Mouse (Mus musculus) gastrocnemius, postnatal 14 days (tissue): ENCODE measurements around the gene Crtc2. TPM values are rescaled to one million over a fixed set of nuclear protein-coding genes. Genes with fewer than 3 reads are reported as not detected.

ENCODE experiments used
- DNase-seq: peaks from one replicate; pipeline ENCODE4 v3.0.0; 2021; ENCODE audit warnings: mixed read lengths
- intact Hi-C: fragments of 180-260 bp; cut with DNase I; formaldehyde crosslinking; loops from one replicate; pipeline ENCODE4 v1.15.1; 2025; ENCODE audit warnings: low total_unique reads
- long read RNA-seq, 2 experiments: library from polyadenylated mRNA; stranded (forward); transcript quantifications; one replicate each; pipeline ENCODE4 v2.0.0; 2021
- total RNA-seq, 2 experiments: library from RNA; stranded (reverse); gene quantifications; 2 replicates each; pipeline ENCODE4 v1.2.3; 2021

Crtc2 gene
- total RNA-seq = 10 to 100 TPM; 13.5 to 14.1 TPM
- long read RNA-seq, experiment 1, partial matches to known transcripts = 1 of 4 reads
- long read RNA-seq, experiment 1, other reads (novel, unspliced or antisense) = 2 of 4 reads
- long read RNA-seq, experiment 2, transcript Crtc2-201 (14 exons, 2,747 nt) = major isoform, 5 of 8 reads
- long read RNA-seq, experiment 2, partial matches to known transcripts = 1 of 8 reads
- long read RNA-seq, experiment 2, other reads (novel, unspliced or antisense) = 2 of 8 reads

DNA sequence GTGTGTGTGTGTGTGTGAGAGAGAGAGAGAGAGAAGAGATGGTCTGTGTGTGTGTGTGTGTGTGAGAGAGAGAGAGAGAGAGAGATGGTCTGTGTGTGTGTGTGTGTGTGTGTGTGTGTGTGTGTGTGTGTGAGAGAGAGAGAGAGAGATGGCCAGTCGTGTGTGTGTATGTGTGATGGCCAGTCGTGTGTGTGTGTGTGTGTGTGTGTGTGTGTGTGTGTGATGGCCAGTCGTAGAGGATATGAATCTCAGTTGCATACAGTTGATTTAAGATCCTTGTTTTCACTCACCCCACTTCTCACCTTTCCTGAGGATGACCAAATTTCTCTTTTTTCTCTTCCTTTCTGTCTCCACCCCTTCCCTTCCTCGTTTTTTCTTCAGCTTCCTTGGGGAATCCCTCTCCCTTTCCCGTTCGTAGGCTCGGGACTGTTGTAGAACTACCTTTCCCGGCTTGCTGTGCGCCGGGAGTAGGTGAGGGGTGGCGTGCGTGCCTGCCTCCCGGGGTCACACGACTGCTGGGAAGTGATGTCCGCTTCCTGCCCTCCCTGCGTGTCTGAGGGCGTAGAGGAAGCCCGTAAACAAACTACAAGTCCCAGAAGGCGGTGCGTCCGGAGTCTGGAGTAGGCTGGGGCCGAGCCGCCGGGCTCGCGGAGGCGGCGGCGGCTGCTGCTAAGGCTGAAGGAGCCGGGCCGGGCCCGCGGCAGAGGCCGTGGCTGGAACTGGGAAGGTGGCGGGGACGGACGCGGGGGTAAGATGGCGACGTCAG lies at the start of gene Crtc2:
Gene Crtc2 (plus strand): TSS at position 511 of the 766 bp plus-strand sequence.
- DNase-seq = peak; percentile 95
- intact Hi-C loops = no loop called here

DNA sequence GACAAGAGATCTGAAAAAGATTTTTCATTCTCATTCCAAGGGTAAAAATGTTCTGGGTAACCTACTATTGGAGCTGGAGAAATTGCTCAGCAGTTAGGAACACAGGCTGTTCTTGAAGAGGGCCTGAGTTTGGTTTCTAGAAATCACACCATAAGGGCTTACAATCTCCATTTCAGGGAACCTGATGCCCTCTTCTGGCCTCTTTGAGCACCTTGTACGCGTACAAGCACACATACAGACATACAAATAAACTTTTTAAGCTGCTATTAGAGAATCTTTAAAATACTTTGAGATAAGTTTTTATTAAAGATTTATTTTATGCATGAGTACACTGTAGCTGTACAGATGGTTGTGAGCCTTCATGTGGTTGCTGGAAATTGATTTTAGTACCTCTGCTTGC lies 49.4 kb upstream of the Crtc2 start:
- intact Hi-C loops = no loop called here
- no peak for DNase-seq

- DNase-seq = no peak
These were observed 45.3 kb upstream of the Crtc2 start for GRCm38 (mm10) chr3:90208662-90209061.

GRCm38 (mm10) chr3:90209908-90210566 lies 43.9 kb upstream of the Crtc2 start:
- intact Hi-C loops = no loop called here
- no peak for DNase-seq

More at GRCm38 (mm10) chr3:90208662-90209061, 45.3 kb upstream of the Crtc2 start:
- intact Hi-C loops = no loop called here

- DNase-seq = no peak
- intact Hi-C loops = no loop called here
These were observed 42.2 kb upstream of the Crtc2 start for GRCm38 (mm10) chr3:90211475-90212398.

DNA sequence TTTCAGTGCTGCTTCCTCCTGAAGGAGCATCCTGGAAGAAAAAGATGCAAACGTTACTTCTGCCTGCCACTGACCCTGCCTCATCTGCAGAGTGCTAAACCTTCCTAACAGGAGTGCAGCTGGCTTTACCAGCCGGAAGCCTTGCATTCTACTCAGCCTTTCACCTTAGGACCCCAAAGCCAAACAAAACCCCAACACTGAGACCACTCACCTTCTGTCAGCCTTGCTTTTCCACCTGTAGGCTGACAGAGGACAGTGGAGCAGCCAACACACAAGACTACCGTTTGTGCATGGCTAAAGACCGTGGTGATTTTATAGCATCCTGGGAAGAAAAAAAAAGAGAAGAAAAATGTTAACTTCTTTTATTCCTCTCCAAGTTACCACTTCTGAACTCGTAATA lies 41.2 kb upstream of the Crtc2 start:
- intact Hi-C loops = no loop called here
- DNase-seq = no peak

DNA sequence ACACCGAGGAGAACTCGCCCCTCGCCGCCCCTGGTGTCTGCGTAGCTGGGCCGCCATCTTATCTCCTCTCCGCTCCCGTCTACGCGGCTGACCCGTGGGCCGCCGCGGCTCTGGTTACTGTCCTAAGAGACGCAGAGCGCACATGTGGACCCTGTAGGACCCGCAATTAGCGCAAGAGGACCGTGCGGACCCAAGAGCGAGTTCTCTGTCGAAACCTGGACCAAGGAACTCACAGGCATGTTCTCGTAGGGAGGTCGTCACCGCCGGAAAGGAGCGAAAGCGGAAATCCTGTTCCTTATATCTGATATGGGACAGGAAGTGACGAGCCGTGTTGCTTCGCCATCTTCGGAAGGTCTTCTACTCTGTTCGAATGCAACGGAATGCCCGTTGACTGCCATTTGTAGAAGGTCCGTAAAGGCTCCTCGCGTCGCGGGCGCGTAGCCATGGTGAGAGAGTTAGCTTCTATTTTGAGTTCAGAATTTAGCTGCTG lies 40.5 kb upstream of the Crtc2 start, which contains the start of the genes Rps27 and Rab13:
Gene Rps27 (minus strand): TSS at position 275 of the 490 bp plus-strand sequence.
Gene Rab13 (plus strand): TSS at position 319 of the 490 bp plus-strand sequence.
- intact Hi-C loops = no loop called here
- peak; percentile 85 for DNase-seq

GRCm38 (mm10) chr3:90213956-90214684 lies 39.8 kb upstream of the Crtc2 start:
- intact Hi-C loops = no loop called here
- DNase-seq = no peak

DNA sequence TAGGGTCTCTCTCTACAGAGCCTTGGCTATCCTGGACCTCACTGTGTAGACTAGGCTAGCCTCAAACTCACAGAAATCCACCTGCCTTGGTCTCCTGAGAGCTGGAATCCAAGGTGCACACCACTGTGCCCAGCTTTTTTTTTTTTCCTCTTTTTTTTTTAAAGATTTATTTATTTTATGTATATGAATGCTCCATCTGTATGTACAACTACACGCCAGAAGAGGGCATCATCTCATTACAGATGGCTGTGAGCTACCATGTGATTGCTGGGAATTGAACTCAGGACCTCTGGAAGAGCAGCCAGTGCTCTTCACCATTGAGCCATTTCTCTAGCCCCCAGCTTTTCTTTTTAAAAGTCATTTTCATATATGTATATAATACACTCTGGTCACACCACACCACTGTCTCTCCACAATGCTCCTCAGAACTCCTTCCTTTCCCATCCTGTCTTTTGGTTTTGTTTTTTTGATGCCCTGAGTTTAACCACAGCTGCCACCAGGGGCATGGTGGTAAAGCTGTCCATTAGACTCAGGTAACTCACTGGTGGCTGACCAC lies 38.1 kb upstream of the Crtc2 start:
- DNase-seq = no peak
- intact Hi-C loops = loop anchor here (5.0 kb wide), 1 partner anchor 156 kb away; no protein-coding TSS in a partner anchor

DNA sequence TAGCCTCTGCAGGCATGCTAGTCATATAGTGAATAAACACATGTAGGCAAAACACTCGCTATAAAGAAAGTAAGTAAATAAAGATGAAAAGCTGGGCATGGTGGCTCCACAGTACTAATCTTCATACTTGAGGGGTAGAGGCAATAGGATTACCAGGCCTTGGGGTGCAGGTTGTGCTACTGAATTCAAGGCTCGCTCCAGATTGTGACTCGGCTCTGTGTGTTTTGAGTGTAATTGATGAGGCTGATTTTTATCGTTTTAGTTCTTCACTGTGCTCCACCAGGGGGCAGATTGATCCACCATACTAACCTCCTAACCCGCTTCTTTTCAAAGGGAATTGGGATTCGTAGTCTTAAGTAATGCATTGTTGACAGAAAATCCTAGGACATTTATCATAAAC lies 33.9 kb upstream of the Crtc2 start:
- intact Hi-C loops = no loop called here
- DNase-seq = peak; percentile 27

DNA sequence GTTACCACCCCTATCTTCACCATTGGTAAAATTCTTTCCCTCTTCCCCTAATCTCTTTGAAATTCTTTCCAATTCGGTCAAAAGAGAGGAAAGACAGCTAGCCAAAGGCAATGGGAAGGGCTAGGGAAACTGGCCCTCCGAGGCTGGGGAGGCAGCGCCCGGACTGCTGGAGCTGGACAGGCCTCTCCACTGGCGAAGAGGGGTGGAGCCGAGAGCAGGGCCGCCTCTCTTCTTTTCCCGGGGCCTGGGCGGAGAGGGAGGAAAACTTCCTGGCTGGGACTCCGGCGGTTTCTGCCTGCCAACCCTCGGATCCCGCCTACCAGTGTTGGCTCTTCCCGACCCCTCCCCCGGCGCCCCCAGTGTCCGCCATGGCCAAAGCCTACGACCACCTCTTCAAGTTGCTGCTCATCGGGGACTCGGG lies 33.4 kb upstream of the Crtc2 start:
- DNase-seq = peak; percentile 85
- intact Hi-C loops = no loop called here

DNA sequence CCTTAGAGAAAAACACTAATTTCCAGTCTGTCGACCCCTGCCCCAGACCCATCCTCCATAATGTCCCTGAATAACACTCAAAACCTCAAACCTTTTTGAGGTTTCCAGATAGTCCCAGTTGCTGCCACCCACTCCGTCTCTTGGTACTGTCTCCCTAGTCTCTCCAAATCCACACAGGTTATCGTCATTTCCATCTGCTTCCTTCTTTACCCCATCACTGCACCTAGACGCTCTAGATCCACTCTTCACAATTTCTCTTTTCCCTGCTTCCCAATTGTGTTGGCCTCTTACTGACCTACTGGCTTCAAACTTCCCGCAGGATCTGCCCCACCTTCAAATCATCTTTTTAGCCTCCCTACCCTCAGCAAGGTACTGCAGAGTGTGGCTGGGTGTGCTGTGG lies 32.8 kb upstream of the Crtc2 start:
- intact Hi-C loops = no loop called here
- no peak for DNase-seq

DNA sequence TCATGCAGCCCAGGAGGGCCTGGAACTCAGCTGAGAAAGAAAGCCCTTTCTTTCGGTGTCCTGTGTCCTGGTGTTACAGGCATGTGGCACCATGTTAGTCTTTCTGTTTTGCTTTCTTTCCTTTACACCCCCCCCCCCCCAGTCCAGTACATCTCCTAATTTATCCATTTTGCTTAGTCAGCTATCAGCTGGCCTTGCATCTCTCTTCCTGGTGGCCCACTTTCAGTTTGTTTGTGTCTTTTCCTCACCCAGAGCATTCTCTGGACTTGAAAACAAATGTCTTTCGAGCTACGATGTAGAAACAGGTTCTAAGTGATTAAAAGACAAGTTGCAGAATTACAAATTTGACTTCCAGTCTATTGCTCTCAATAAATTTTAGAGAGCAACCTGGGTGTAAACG lies 31.5 kb upstream of the Crtc2 start:
- intact Hi-C loops = no loop called here

DNA sequence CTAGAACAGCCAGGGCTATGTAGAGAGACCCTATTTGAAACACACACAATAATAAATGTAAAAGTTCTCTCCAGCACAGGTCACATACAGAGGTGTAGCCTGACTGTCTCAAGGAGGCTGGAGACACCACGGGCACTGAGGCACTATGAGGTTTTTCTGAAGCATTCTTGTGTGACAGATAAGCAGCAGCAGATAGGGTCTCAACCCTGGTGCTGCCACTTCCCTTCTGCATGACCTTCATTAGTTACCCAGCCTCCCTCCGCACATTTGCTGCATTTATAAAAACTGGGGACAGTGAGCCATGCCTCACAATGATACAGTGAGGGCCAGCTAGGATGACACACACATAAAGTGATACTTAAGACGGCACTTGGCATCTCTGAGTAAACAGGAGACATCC lies 31.0 kb upstream of the Crtc2 start:
- no peak for DNase-seq
- intact Hi-C loops = no loop called here

More for the DNA sequence above, 31.5 kb upstream of the Crtc2 start:
- no peak for DNase-seq

DNA sequence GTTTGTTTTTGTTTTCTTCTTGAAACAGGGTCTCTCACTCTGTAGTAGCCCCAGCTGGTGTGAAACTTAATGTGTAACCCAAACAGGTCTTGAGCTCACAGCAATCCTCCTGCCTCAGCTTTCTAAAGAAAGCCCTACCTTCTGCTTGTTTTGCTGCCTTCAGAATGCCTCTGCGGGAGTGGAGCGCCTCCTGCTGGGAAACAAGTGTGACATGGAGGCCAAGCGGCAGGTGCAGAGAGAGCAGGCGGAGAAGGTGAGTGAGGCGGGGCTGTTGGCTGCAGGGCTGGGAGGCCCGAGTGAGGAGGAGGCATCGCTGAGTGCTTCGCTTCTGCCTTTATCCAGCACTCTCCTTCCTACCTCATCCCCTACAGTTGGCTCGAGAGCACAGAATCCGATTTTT lies 29.6 kb upstream of the Crtc2 start:
- intact Hi-C loops = no loop called here
- DNase-seq = no peak

GRCm38 (mm10) chr3:90231075-90231474 lies 22.9 kb upstream of the Crtc2 start:
- intact Hi-C loops = no loop called here
- DNase-seq = no peak

GRCm38 (mm10) chr3:90231507-90232333 lies 22.2 kb upstream of the Crtc2 start, which contains the start of gene Jtb:
Gene Jtb, plus strand, starts transcription at chr3:90231597.
- intact Hi-C loops = no loop called here

More at GRCm38 (mm10) chr3:90231507-90232333, 22.2 kb upstream of the Crtc2 start, which contains the start of gene Jtb:
- peak; percentile 93 for DNase-seq
